Mouse (Mus musculus) thymus, postnatal 25 days (tissue): ENCODE data around the gene Chst7.

ENCODE experiments used
- DNase-seq: peaks from one replicate; pipeline ENCODE4 v3.0.0; 2022

Gene Chst7

DNA sequence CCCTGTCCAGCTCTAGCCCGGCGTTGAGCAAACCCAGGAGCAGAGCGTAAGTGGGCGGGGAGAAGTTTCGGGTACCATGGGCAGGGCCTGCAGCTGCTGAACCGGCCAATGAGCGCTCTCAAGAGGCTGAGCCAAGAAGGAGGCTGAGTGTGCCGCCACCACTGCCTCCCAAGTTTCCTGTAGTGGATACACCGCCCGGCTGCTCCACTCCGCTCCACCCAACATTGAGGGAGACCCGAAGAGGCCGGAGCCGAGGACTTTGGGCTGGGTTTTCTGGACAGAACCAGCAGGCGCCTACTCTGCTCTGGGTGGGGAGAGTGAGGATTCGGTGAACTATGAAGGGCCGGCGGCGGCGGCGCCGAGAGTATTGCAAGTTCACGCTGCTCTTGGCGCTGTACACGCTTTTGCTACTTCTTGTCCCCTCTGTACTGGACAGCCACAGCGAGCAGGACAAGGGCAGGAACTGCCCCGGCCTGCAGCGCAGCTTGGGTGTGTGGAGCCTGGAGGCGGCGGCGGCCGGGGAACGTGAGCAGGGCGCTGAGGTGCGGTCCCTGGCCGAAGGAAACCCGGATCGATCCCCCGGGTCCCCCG lies at the start of gene Chst7:
Gene Chst7 (plus strand): TSS at position 180 of the 591 bp plus-strand sequence.
- peak; percentile 9 for DNase-seq

DNA sequence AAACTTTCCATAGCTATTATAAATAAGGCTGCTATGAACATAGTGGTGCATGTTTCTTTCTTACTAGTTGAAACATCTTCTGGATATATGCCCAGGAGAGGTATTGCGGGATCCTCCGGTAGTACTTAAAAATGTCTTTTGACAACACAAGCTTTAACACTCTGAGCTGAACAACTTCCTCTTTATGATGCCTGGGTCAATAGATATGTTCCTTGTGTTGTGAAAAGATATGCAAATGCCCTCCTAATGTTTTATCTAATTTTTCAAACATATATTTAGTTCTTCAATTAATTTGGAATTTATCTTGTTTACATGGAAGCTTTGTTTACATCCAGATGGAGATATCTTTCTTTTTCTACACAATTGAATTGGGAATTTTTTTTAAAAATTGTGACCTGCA lies 47.1 kb upstream of the Chst7 start:
- no peak for DNase-seq

DNA sequence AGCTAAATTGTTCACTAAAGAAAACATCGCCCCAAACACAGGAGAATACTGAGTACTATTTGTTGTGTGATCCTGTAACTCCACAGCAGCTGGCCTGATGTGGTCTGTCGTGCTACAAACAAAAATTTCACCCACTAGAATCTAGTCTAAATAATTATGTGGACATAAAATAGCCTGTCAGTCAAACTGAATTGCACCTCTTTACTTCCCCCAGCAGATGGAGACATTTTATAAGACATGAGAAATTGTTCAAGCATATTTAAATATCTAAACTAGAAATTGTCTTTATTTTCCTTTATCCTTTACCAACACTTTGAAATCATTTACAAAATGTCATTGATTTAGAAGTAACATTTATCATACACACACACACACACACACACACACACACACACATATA lies 38.4 kb upstream of the Chst7 start:
- no peak for DNase-seq

DNA sequence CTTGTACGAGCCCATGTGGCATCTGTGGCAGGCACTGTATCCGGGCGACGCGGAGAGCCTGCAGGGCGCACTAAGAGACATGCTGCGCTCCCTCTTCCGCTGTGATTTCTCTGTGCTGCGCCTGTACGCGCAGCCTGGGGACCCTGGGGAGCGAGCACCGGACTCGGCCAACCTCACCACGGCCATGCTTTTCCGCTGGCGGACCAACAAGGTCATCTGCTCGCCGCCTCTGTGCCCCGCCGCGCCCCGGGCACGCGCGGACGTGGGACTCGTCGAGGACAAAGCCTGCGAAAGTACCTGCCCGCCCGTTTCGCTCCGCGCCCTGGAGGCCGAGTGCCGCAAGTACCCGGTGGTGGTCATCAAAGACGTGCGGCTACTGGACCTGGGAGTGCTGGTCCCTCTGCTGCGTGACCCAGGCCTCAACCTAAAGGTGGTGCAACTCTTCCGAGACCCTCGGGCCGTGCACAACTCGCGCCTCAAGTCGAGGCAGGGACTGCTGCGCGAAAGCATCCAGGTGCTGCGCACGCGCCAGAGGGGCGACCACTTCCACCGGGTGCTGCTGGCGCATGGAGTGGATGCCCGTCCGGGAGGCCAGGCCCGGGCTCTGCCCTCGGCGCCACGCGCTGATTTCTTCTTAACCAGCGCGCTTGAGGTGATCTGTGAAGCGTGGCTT lies 872 bp downstream of the Chst7 start:
- DNase-seq = no peak

DNA sequence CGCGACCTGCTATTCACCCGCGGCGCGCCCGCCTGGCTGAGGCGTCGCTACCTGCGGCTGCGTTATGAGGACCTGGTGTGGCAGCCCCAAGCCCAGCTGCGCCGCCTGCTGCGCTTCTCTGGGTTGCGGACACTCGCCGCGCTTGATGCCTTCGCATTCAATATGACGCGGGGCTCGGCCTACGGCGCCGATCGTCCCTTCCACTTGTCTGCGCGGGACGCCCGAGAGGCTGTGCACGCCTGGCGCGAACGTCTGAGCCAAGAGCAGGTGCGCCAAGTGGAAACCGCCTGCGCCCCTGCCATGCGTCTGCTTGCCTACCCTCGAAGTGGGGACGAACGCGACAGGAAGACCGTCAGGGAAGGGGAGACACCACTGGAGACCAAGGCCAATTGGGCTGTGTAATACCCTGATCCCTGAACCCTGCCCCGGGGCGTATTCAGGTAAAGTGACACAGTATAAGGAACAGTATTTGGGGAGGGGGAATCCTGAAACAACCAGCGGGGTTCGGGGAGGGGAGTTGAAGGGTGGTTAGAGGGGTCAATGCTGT lies 1.5 kb downstream of the Chst7 start:
- DNase-seq = no peak

DNA sequence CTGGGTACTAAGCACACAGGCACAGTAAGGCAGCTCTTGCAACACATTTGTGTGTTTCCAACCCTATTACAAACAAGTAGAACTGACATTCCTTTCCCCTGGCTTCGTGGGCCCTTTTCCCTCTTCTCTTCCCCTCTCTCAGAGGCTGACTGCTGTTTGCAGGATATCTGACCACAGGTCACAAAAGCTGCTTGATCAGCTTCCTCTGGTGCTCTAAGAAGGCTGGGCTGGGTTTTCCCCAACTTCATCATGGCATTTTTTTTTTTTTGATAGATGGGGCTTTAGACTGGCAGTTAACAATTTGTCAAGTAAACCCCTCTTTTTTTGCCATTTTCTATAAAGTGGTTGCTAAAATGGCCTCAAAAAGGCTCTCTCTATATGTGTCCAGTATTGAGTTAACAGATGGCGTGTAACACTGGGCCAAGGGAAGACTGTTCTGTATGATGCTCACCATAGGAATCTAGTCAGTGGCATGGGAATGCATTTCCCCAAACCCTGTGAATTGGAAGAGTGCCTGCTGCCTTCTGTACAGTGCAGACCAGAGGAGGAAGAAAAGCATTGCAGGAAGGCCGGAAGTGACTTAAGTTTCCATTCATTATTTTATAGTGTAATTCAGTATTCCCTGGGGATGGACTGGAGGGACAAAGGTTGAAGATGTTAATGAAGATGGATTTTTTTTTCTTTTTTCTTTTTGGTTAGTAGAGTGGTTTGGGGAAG lies 2.6 kb downstream of the Chst7 start:
- no peak for DNase-seq

DNA sequence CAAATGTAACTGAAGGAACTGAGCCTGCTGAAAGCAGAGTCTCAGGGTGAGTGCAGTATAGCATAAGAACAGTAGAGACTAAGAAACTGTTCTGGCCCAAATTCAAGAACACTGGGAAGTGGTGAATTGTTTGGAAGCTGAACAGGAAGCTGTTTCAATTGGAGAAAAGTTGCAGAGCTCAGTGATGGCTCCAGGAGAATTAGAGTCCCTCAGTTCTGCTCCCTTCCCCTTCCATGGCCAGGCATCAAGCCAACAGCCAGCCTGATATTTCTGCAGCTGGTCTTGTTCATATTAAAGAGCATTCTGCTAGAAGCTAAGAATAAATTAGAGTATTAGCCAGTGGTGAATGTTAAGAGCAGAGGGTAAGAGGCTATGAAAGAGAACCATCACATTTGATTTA lies 7.3 kb downstream of the Chst7 start:
- no peak for DNase-seq

DNA sequence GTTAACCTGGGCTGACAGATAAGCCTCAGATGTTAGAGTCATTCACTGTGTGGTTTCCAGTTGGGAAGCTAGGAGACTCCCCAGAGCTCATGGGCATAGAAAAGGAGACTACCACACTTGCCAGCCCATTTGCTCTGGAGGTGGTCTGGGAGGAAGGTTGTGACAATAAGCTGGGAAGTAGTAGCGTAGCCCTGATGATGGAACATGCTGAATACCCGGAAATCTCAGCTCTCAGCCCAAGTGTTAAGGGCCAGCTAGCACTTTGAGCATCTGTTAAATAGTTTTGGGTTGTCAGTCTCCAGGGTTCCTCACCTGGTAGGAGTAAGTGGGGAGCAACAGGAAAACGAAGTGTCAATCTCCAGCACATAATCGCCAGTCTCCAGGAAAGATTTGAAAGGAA lies 10.8 kb downstream of the Chst7 start:
- no peak for DNase-seq

DNA sequence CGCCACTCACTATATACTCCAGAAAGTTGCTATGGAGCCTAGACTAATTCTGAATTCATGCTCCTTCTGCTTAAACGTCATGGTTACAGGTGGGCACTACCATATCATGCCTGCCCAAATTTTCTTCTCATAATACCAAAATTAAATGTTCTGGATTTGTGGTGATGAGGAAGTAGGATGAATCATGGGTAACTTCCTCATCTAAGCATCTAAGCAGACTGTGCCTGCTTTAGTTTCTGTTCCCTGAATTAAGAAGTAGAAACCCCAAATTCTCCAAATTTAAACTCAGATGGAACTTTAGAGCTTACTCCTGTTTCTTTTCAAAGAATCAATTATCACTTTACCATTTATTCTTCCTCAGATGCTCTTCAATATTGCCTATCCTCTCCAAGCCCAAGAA lies 58.4 kb downstream of the Chst7 start:
- no peak for DNase-seq

DNA sequence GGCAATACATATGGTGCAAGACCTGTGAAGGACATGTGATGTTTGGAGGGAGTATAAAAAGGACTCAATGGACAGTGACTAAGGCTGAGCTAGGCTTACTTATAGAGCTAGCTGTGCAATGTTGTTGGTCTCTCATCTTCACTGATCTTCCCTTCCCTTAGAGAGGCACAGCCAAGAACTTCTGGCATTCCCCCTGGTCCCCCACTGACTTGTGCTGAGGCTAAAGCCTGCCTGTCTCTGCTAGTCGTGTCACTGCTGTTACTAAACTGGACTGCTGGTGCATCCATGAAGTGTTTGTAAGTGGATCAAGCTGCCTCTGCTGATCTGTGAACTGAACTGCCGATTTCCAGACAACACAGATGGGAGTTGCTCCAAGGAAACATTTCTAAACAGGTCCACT lies 66.1 kb downstream of the Chst7 start:
- DNase-seq = no peak

DNA sequence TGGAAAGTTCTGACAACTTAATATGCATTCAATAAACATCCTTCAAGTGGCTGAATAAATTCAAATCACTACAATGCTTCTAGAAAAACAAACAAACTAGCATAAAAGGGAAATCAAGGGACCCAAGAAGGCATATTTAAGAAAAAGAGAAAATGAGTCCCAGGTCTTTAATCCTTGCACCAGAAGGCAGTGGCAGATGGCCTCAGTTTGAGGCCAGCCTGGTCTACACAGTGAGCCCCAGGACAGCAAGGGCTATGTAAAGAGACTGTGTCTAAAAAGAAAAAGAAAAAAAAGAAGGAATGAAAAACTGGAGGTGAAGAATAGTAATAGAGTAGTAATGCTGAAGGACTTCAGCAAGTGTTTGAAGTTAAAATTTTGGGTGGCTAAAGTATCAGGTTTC lies 69.6 kb downstream of the Chst7 start:
- DNase-seq = no peak

DNA sequence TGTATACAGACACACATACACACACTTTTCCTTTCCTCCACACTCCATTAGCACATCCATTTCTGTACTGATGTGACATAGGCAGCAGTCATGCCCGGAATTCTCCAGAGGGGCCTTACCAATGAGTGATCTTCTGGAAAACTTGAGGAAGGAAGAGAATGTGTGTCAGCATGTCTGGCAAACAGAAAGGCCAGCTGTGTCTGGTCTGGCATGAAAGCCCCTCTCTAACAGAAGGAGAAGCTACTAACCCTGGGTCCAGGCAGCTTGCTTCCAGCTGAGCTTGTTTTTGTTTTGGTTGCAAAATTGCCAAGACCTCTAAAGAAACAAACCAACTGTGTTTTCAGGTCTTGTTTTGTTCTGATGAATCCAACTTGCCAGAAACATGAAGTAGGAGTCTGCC lies 70.1 kb downstream of the Chst7 start:
- no peak for DNase-seq
